In genomic region chr7:82336132-82336531, GRCm38 (mm10) we compare ENCODE assay signal across 8 mouse cellular contexts. TPM values are rescaled to one million over a fixed set of nuclear protein-coding genes. Genes with fewer than 3 reads are reported as not detected.
DNase-seq lines count a peak whose midpoint lies in the region; ATAC-seq lines count a peak whose summit lies in the region.

No protein-coding gene starts in this region.

- H3K4me1 ChIP-seq in hindbrain, embryonic 11.5 days (replicated peaks; ENCODE audit: control insufficient read depth, insufficient read depth, low read length): peaks cover 2% of the 10 kb centered on the region; the same call in 1 of the 2 replicates

- ATAC-seq in cerebellum, adult (ENCODE audit: insufficient number of reproducible peaks, low FRiP score, low TSS enrichment): no peak
- ATAC-seq in hindbrain, embryonic 11.5 days (ENCODE audit: low FRiP score): peak; percentile 12; the same call in 1 of the 2 replicates
- 0 out of 2 replicates have a peak, but pooled peaks have one; percentile 11 for ATAC-seq in megakaryocyte progenitor cell, adult 5-6 weeks (replicated peaks; ENCODE audit: poor library complexity)

- H3K27me3 ChIP-seq in hindbrain, embryonic 11.5 days (ENCODE audit: control insufficient read depth, insufficient read depth, low read length): peaks cover 39% of the 10 kb centered on the region

- H3K4me2 ChIP-seq in hindbrain, embryonic 11.5 days (replicated peaks; ENCODE audit: low read depth, low read length): peak overlapping the region; percentile 87

- WGBS in hindbrain, embryonic 11.5 days: under 1% methylated on average over 34 of the region's 34 CpGs

- peak; percentile 16 to 25 for DNase-seq in cerebellum, postnatal 25 days
- DNase-seq in ES-CJ7 (ENCODE audit: low read depth, low spot score) (peak; percentile 22), MN1 (ENCODE audit: low spot score) (no peak)
- DNase-seq in forelimb bud, embryonic 11.5 days (ENCODE audit: low read depth, low spot score): peak; percentile 69
- DNase-seq in hindbrain, embryonic 11.5 days (ENCODE audit: low spot score): no peak
- DNase-seq in urinary bladder, postnatal 25 days (ENCODE audit: low spot score): peak; percentile 53

- no peak overlapping the region for H3K27ac ChIP-seq in hindbrain, embryonic 11.5 days (ENCODE audit: low read depth, low read length)

- H3K9ac ChIP-seq in hindbrain, embryonic 11.5 days (ENCODE audit: low read depth, low read length): no peak overlapping the region

- peak overlapping the region; percentile 44 for H3K4me3 ChIP-seq in hindbrain, embryonic 11.5 days (ENCODE audit: low read depth, low read length)

- no peaks in the 10 kb centered on the region for H3K9me3 ChIP-seq in hindbrain, embryonic 11.5 days (ENCODE audit: control insufficient read depth, low read length)

- no peaks in the 10 kb centered on the region for H3K36me3 ChIP-seq in hindbrain, embryonic 11.5 days (ENCODE audit: control insufficient read depth, insufficient read depth, low read length)

RNA-seq across cellular contexts. Expression of gene Adamtsl3, which starts 0.6 kb away (rescaled TPM):
- polyA plus RNA-seq in hindbrain, embryonic 11.5 days (2014; fragmentation: Nextera tagmentation; extraction: Ambion mirVana): 0.15 and 0.66 TPM in 2 replicates
- 0.05 and 0.10 TPM in 2 replicates for total RNA-seq in megakaryocyte progenitor cell, adult 5-6 weeks (2015)
- total RNA-seq in megakaryocyte progenitor cell, adult 5-6 weeks (2017): 0.03 and 0.04 TPM in 2 replicates

Comparison
In these comparisons a context has a peak if more than half of its experiments do, and no peak if none do; other contexts are left out.
1. DNase-seq: peak in cerebellum, postnatal 25 days (2 of 2), ES-CJ7 (single experiment), forelimb bud, embryonic 11.5 days (single experiment) and urinary bladder, postnatal 25 days (single experiment); none in hindbrain, embryonic 11.5 days (single experiment) and MN1 (single experiment).